Mouse (Mus musculus) heart, embryonic 12.5 days (tissue): ENCODE measurements around the gene Pdcd1lg2. TPM values are rescaled to one million over a fixed set of nuclear protein-coding genes. Genes with fewer than 3 reads are reported as not detected.
A peak's percentile ranks its signal among the peaks of the same experiment; 100 is the strongest.

Experiments
- ATAC-seq: fragments of 200-750 bp; cut with Nextera tagmentation; 2 replicates; pipeline ENCODE4 v1.8.0; 2017; ENCODE audit warnings: moderate TSS enrichment, moderate library complexity; ENCODE audit not compliant: insufficient number of reproducible peaks, low FRiP score
- H3K27ac ChIP-seq: fragments of 300-500 bp; sonication (generic); 2 replicates; pipeline ENCODE4 v1.5.1; 2016; ENCODE audit warnings: mild to moderate bottlenecking, moderate library complexity; ENCODE audit not compliant: poor library complexity, severe bottlenecking
- H3K27me3 ChIP-seq: fragments of 300-500 bp; sonication (generic); replicated peaks from 2 replicates; pipeline ENCODE4 v1.6.1; 2016; ENCODE audit warnings: mild to moderate bottlenecking, moderate library complexity
- H3K36me3 ChIP-seq: fragments of 300-500 bp; sonication (generic); 2 replicates; pipeline ENCODE4 v1.6.1; 2016; ENCODE audit warnings: mild to moderate bottlenecking, moderate library complexity
- H3K4me1 ChIP-seq: fragments of 300-500 bp; sonication (generic); replicated peaks from 2 replicates; pipeline ENCODE4 v1.6.1; 2016; ENCODE audit warnings: mild to moderate bottlenecking
- H3K4me2 ChIP-seq: fragments of 300-500 bp; sonication (generic); 2 replicates; pipeline ENCODE4 v1.6.1; 2016; ENCODE audit warnings: mild to moderate bottlenecking, moderate library complexity
- H3K4me3 ChIP-seq: fragments of 300-500 bp; sonication (generic); 2 replicates; pipeline ENCODE4 v1.5.1; 2016; ENCODE audit warnings: mild to moderate bottlenecking
- H3K9ac ChIP-seq: fragments of 300-500 bp; sonication (generic); 2 replicates; pipeline ENCODE4 v1.6.1; 2016; ENCODE audit warnings: mild to moderate bottlenecking, moderate library complexity
- H3K9me3 ChIP-seq: fragments of 300-500 bp; sonication (generic); replicated peaks from 2 replicates; pipeline ENCODE4 v1.6.1; 2016; ENCODE audit warnings: mild to moderate bottlenecking, moderate library complexity
- WGBS: fragments of 180-500 bp; shearing (Covaris S2); methylation state at CpG from one replicate; pipeline ENCODE4 v1.1.7; 2016; 5-methylcytosine and 5-hydroxymethylcytosine counted together
- polyA plus RNA-seq: library from polyadenylated mRNA; unstranded; fragments of >200 nt; fragmentation: Nextera tagmentation; extraction: Ambion mirVana; gene quantifications from 2 replicates; pipeline ENCODE4 v1.2.1, GENCODE M21; 2016

The Pdcd1lg2 gene
- polyA plus RNA-seq, 1 experiment from 2014 or later, result not detected

DNA sequence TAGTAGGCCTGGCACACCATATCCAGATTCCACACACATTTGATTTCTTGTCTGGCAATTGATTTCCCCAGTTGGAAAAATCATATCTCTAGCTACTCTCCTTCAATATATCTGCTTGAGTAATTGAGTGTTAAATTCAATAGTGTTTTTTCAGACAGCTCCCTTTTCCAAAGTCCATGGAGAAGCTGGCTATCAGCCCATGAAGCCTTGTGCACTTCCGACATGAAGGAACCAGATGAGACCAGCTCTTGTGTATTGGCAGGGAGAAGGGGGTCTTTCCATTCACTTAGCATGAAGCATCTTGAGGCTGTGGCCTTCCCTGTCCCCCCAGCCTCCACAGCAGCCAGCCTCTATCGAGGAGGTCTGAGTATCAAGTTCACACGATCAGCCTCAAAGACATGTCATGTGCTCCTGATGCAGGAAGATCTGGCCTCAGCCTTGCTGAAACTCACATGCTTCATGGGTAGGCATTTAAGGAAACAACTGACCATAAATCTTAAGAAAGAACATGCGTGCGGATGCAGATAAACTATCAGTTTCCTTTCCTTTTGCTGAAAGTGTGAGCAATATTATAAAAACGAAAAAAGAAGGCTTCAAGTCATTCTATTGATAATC is 88.2 kb downstream of the Pdcd1lg2 start:
- H3K4me3 ChIP-seq, result no peak overlapping the region
- 56% methylated on average over 6 of the region's 6 CpGs for WGBS
- peaks cover 3% of the 10 kb centered on the region; the same call in 1 of the 2 replicates for H3K4me1 ChIP-seq
- no peaks in the 10 kb centered on the region for H3K27me3 ChIP-seq
- H3K4me2 ChIP-seq, result no peak overlapping the region
- H3K27ac ChIP-seq, result no peak overlapping the region
- no peaks in the 10 kb centered on the region for H3K36me3 ChIP-seq
- no peak overlapping the region for H3K9ac ChIP-seq
- H3K9me3 ChIP-seq, result no peaks in the 10 kb centered on the region
- ATAC-seq, result no peak

DNA sequence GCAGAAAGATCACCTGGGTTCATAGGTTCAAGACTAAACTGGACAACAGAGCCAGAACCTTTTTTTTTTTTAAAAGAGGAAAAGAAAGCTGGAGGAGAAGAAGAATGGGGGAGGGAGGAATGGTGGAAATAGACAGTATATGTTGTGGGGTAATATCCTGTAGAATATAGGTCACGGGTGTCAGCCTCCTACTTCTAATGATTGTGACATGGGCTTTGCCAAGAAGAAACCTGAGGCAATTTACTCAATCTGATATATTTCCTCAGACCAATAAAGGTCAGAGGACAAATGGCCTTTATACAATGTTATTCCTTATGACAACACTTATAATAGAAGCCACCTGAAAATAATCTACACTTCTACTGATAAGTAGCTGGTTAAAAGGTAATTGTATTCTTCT is 89.6 kb downstream of the Pdcd1lg2 start:
- WGBS, result 89% methylated on average over 1 of the region's 1 CpGs
- H3K4me2 ChIP-seq, result no peak overlapping the region
- H3K27ac ChIP-seq, result no peak overlapping the region

DNA sequence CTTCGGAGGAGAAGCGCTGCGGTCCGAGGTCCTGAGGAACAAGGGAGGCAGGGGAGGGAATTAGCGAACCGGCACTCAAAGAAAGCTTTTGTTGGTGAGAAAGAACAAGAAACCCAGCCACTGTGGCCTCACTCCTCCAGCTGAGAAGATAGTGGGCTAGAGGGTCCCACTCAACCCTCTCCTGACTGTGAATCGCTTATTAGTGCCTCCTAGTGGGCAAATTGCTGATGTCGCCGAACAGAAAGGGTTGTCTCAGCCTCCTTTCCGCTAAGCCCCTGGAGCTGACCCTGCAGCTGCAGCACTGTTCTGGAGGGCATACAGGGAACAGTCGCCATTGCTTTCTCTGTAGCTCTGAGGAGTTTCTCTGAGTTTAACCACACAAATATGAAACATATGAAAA is 90.4 kb downstream of the Pdcd1lg2 start:
- no peaks in the 10 kb centered on the region for H3K36me3 ChIP-seq
- 40% methylated on average over 11 of the region's 11 CpGs for WGBS
- no peaks in the 10 kb centered on the region for H3K27me3 ChIP-seq
- H3K4me1 ChIP-seq, result peaks cover 3% of the 10 kb centered on the region; the same call in 1 of the 2 replicates
- H3K27ac ChIP-seq, result no peak overlapping the region
- H3K4me3 ChIP-seq, result peak overlapping the region; percentile 30
- H3K9ac ChIP-seq, result peak overlapping the region; percentile 37
- H3K4me2 ChIP-seq, result peak overlapping the region; percentile 56
- no peak for ATAC-seq
- H3K9me3 ChIP-seq, result no peaks in the 10 kb centered on the region

More for the DNA sequence above, 89.6 kb downstream of the Pdcd1lg2 start:
- no peak overlapping the region for H3K4me3 ChIP-seq
- no peaks in the 10 kb centered on the region for H3K36me3 ChIP-seq
- H3K27me3 ChIP-seq, result no peaks in the 10 kb centered on the region
- H3K4me1 ChIP-seq, result peaks cover 3% of the 10 kb centered on the region; the same call in 1 of the 2 replicates
- no peak overlapping the region for H3K9ac ChIP-seq
- H3K9me3 ChIP-seq, result no peaks in the 10 kb centered on the region
- no peak for ATAC-seq

DNA sequence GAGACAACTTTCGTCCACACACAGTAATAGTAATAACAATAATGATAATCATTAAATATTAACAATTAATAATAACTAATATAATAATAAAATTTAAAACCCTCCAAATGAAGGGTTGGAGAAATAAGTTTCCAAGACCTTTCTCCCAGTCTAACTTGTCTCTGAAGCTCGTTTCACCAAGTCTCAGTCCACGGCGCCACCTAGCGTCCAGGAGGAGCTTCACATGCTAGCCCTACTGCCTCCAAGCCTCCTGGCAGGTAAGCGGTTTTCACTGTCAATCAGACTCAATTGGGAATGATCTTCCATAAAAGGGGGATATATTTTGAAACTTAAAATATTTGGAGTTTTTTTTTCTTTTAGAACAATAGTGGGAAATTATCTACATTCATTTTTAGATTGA is 90.8 kb downstream of the Pdcd1lg2 start:
- Histone ChIP-seq H3K4me1 (peaks cover 3% of the 10 kb centered on the region; the same call in 1 of the 2 replicates), H3K9ac (no peak overlapping the region), H3K4me2 (peak overlapping the region; percentile 56), H3K27me3 (no peaks in the 10 kb centered on the region), H3K9me3 (no peaks in the 10 kb centered on the region), H3K36me3 (no peaks in the 10 kb centered on the region), H3K4me3 (peak overlapping the region; percentile 30), H3K27ac (no peak overlapping the region)
- peak; percentile 48; the same call in 1 of the 2 replicates for ATAC-seq
- WGBS, result 8% methylated on average over 6 of the region's 6 CpGs

DNA sequence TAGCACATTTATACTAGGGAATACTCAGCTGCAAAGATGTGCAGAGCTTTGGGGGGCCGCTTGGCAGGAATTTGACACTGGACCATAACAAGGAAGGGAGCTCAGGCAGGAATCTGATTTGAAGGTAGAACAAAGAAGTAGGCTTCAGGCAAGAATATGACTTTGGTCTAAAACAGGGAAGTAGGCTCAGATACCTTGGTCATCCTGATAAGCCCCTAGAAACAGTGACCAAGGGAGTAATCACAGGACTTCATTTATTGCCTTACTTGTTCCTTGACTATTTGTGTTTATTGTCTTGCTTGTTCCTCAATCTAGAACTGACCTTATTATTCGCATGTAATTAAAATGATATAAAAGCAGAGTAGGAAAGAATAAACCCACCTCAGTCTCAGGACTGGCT is 93.4 kb downstream of the Pdcd1lg2 start:
- WGBS, result 76% methylated on average over 2 of the region's 2 CpGs
- no peak for ATAC-seq
- no peaks in the 10 kb centered on the region for H3K9me3 ChIP-seq

DNA sequence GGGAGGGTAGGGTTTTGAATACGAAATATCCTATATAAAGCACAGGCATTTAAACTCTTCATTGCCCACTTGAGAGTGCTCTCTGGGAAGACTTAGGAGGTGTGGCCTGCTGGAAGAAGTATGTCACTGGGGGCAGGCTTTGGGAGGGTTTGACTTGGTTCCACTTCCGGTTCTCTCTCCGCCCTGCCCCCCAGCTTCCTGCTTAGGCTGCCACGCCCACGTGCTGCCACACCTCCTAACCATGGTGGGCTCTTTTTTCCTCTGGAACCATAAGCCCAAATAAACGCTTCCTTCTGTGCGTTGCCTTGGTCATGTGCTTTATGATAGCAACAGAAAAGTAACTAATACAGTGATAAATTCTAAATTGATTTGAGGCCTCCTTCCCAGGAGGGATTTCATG is 94.9 kb downstream of the Pdcd1lg2 start:
- H3K4me3 ChIP-seq, result no peak overlapping the region
- H3K27ac ChIP-seq, result no peak overlapping the region
- H3K27me3 ChIP-seq, result no peaks in the 10 kb centered on the region
- H3K4me1 ChIP-seq, result peaks cover 3% of the 10 kb centered on the region
- WGBS, result 80% methylated on average over 7 of the region's 7 CpGs
- no peaks in the 10 kb centered on the region for H3K9me3 ChIP-seq
- H3K9ac ChIP-seq, result no peak overlapping the region
- no peaks in the 10 kb centered on the region for H3K36me3 ChIP-seq
- no peak overlapping the region for H3K4me2 ChIP-seq
- no peak for ATAC-seq

More for the DNA sequence above, 93.4 kb downstream of the Pdcd1lg2 start:
- Histone ChIP-seq H3K4me1 (peaks cover 3% of the 10 kb centered on the region), H3K36me3 (no peaks in the 10 kb centered on the region), H3K27me3 (no peaks in the 10 kb centered on the region), H3K4me2 (no peak overlapping the region), H3K27ac (no peak overlapping the region), H3K9ac (no peak overlapping the region), H3K4me3 (no peak overlapping the region)

DNA sequence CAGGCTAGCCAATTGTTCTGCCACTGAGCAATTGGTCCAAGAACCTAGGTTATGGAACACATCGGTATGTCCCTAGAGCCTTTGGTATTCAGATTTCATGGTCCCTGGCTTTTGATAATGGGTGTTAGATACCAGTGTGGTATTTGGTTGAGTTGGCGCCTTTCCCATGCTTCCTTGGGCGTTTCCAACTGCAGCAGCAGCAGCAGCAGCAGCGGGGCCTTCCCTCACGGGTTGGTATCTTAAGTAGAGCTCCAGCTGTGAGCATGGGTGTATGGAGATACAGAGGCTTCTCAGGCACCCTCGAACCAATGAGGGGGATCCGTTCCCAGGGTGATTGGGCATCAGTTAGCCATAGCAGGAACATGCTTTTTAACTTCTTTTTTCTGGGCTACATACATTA is 97.5 kb downstream of the Pdcd1lg2 start:
- Histone ChIP-seq H3K9ac (no peak overlapping the region), H3K4me1 (no peaks in the 10 kb centered on the region; the same call in 1 of the 2 replicates), H3K27me3 (no peaks in the 10 kb centered on the region), H3K4me3 (no peak overlapping the region), H3K4me2 (no peak overlapping the region), H3K9me3 (no peaks in the 10 kb centered on the region), H3K36me3 (no peaks in the 10 kb centered on the region), H3K27ac (no peak overlapping the region)
- no peak for ATAC-seq
- WGBS, result 58% methylated on average over 7 of the region's 7 CpGs

DNA sequence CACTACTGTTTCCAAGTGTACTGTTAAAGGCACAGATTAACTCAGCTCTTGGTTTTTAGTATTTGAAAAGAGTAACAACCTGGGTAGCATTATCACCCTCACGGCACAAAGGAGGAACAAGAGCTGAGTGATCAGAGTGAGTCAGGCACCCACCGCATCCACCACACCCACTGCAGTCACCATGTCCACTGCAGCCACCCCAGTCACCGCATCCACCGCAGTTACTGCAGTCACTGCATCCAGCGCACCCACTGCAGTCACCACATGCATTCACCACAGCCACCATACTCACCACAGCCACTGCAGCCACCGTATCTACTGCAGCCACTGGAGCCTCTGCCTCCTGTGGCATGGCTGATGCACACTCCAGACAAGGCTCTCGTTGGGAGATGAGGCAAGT is 99.1 kb downstream of the Pdcd1lg2 start:
- no peak for ATAC-seq

DNA sequence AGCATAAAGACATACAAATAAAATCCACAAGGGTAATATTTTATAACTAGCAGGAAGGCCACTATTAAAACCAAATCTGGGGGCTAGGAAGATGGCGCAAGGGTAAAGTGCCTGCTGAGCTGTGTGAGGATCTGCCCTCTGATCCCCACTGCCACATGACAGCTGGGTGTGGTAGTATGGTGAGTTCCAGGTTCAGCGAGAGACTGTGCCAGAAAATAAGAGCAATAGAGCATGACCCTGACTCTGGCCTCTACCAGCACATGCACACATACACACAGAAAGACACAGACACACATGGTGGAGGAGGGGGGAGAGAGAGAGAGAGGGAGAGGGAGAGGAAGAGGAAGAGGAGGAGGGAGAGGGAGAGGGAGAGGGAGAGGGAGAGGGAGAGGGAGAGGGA is 101.1 kb downstream of the Pdcd1lg2 start:
- no peak overlapping the region for H3K4me2 ChIP-seq
- H3K9me3 ChIP-seq, result peaks cover 3% of the 10 kb centered on the region; the same call in 1 of the 2 replicates
- no peak for ATAC-seq
- 81% methylated on average over 2 of the region's 2 CpGs for WGBS
- no peaks in the 10 kb centered on the region; the same call in 1 of the 2 replicates for H3K4me1 ChIP-seq
- no peaks in the 10 kb centered on the region for H3K27me3 ChIP-seq
- H3K27ac ChIP-seq, result no peak overlapping the region
- no peak overlapping the region for H3K4me3 ChIP-seq
- H3K36me3 ChIP-seq, result peaks cover 20% of the 10 kb centered on the region
- H3K9ac ChIP-seq, result no peak overlapping the region

More for the DNA sequence above, 99.1 kb downstream of the Pdcd1lg2 start:
- Histone ChIP-seq H3K4me3 (no peak overlapping the region), H3K9me3 (peaks cover 3% of the 10 kb centered on the region; the same call in 1 of the 2 replicates), H3K27ac (no peak overlapping the region), H3K27me3 (no peaks in the 10 kb centered on the region), H3K36me3 (peaks cover 7% of the 10 kb centered on the region), H3K4me1 (no peaks in the 10 kb centered on the region; the same call in 1 of the 2 replicates), H3K9ac (no peak overlapping the region), H3K4me2 (no peak overlapping the region)
- 87% methylated on average over 7 of the region's 7 CpGs for WGBS

DNA sequence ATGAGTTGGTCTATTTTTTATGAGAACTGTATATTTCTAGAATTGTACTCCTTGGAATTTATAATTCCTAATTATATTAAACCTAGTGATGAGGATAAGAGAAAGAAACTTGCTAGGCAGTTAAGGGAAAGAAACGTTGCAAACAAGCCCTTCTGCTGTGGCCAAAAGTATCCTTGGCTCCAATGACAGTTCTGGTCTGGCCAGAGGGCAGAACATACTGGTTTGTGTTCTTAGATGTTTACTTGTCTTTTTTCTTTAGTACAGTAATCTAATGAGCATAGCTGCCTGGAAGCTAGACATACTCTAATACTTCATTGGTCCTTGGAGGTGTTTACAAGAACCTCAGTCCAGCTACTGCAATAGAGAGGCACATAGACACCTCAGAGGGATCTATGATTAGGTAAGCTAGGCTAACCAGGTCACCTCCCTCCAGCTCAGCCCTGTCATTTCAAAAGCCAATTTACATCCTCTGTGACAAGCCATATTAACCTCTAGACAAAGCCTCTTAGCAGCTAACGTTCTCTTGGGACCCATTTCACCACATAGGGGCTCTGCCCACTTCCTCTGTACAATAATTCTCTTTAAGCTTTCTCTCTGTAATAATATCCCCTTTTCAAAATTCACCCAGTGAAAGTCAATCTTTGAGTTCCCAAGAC is 102.5 kb downstream of the Pdcd1lg2 start:
- no peak overlapping the region for H3K27ac ChIP-seq
- H3K4me3 ChIP-seq, result no peak overlapping the region
- no peak for ATAC-seq
- H3K9me3 ChIP-seq, result peaks cover 3% of the 10 kb centered on the region; the same call in 1 of the 2 replicates
- no peak overlapping the region for H3K4me2 ChIP-seq
- WGBS, result 59% methylated on average over 2 of the region's 2 CpGs
- H3K36me3 ChIP-seq, result peaks cover 20% of the 10 kb centered on the region
- no peaks in the 10 kb centered on the region for H3K27me3 ChIP-seq
- no peaks in the 10 kb centered on the region; the same call in 1 of the 2 replicates for H3K4me1 ChIP-seq
- no peak overlapping the region for H3K9ac ChIP-seq

DNA sequence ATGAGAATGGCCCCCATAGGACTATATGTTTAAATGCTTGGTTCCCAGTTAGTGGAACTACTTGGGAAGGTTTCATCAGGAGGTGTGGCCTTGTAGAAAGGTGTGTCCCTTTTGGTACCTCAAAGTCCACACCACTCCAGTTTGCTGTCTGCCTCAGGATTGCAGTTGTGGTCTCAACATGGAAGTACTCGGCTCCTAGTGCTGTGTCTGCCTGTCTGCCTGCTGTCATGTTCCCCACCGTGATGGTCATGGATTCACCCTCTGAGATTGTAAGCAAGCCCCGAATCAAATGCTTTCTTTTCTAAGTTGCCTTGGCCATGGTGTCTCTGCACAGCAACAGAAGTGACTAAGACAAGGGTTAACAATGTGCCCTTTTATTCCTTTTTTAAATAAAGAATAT is 103.4 kb downstream of the Pdcd1lg2 start:
- WGBS, result 92% methylated on average over 3 of the region's 3 CpGs
- no peaks in the 10 kb centered on the region for H3K27me3 ChIP-seq
- no peak for ATAC-seq

More for the DNA sequence above, 103.4 kb downstream of the Pdcd1lg2 start:
- no peaks in the 10 kb centered on the region for H3K4me1 ChIP-seq
- H3K27ac ChIP-seq, result no peak overlapping the region
- H3K4me2 ChIP-seq, result no peak overlapping the region
- H3K9me3 ChIP-seq, result peaks cover 3% of the 10 kb centered on the region; the same call in 1 of the 2 replicates
- H3K9ac ChIP-seq, result no peak overlapping the region
- peaks cover 20% of the 10 kb centered on the region for H3K36me3 ChIP-seq
- H3K4me3 ChIP-seq, result no peak overlapping the region
